Mouse (Mus musculus): ENCODE measurements around the gene Slco2a1. TPM values are rescaled to one million over a fixed set of nuclear protein-coding genes. Genes with fewer than 3 reads are reported as not detected.

The Slco2a1 gene
- polyA plus RNA-seq, 1 experiment, result not detected

- WGBS, result 51% methylated on average over 2 of the region's 2 CpGs
- Histone ChIP-seq H3K27ac (ENCODE audit: insufficient read depth, low read depth, low read length) (no peak overlapping the region), H3K4me3 (ENCODE audit: insufficient read depth, low read depth, low read length) (no peak overlapping the region), H3K4me1 (ENCODE audit: control insufficient read depth, insufficient read depth, low read length) (peaks cover 35% of the 10 kb centered on the region)
- TF ChIP-seq POLR2A (IDR thresholded peaks at IDR 0.05; ENCODE audit: insufficient read depth, low read depth, low read length) (no peak), CTCF (IDR thresholded peaks at IDR 0.05; ENCODE audit: insufficient read depth, low read depth, low read length) (no peak)
These were observed 131.7 kb downstream of the Slco2a1 start for GRCm38 (mm10) chr9:103120231-103120630.

- TF ChIP-seq CTCF (IDR thresholded peaks at IDR 0.05; ENCODE audit: insufficient read depth, low read depth, low read length), result no peak
- TF ChIP-seq POLR2A (IDR thresholded peaks at IDR 0.05; ENCODE audit: insufficient read depth, low read depth, low read length), result no peak
- no peak overlapping the region for H3K4me3 ChIP-seq (ENCODE audit: insufficient read depth, low read depth, low read length)
- WGBS, result 75% methylated on average over 7 of the region's 7 CpGs
- H3K4me1 ChIP-seq (ENCODE audit: control insufficient read depth, insufficient read depth, low read length), result peaks cover 31% of the 10 kb centered on the region; the same call in 1 of the 2 replicates
- H3K27ac ChIP-seq (ENCODE audit: insufficient read depth, low read depth, low read length), result no peak overlapping the region
These were observed 133.0 kb downstream of the Slco2a1 start for GRCm38 (mm10) chr9:103121546-103121945.

DNA sequence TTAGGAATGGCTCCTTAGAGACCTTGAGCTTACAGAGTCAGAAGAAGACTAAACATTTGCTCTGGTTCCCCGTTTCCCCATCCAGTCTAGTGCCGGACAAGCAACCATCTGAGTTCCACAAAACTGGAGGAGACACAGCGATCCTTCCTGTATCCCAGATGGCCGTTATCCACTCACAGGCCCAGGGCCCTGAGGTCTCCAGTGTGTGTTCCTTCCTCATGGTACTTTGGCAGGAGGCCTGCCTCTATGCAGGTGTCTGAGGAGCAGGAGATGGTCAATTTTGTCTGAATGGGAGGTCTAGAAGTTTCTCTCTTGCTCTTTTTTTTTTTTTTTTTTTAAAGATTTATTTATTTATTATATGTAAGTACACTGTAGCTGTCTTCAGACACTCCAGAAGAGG lies 136.2 kb downstream of the Slco2a1 start:
- Histone ChIP-seq H3K4me1 (ENCODE audit: control insufficient read depth, insufficient read depth, low read length) (peaks cover 14% of the 10 kb centered on the region; the same call in 1 of the 2 replicates), H3K27ac (ENCODE audit: insufficient read depth, low read depth, low read length) (no peak overlapping the region), H3K4me3 (ENCODE audit: insufficient read depth, low read depth, low read length) (no peak overlapping the region)
- WGBS, result 97% methylated on average over 4 of the region's 4 CpGs
- TF ChIP-seq CTCF (IDR thresholded peaks at IDR 0.05; ENCODE audit: insufficient read depth, low read depth, low read length) (no peak), POLR2A (IDR thresholded peaks at IDR 0.05; ENCODE audit: insufficient read depth, low read depth, low read length) (no peak)

DNA sequence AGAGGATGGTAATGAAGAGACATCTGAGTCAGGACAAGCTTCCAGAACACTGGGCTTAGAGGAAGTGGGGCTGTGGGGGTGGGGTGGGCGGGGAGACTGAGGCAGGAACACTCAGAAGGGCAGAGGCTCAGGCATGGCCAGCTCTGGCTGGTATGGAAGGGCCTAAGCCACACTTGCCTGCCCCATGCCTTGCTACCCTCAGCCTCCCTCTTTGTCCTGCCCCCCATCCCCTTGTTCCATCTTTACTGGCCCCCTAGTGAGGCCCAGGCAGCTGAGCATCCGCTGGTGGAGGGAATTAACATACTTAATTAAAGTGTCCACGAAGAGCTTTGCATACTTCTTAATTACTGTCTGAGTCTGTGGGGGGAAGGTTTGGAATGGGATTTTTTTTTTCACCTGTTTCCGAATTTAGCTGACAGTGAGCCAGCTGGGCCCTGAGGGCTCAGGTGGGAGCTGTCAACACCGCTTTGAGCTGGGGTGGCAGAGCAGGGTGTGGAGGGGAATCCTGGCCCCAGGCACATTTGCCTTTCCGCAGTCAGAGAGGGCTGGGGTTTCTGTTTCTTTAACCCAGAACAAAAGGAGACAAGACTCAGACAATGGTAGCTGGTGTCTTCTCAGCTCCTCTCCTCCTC lies 145.1 kb downstream of the Slco2a1 start:
- H3K4me1 ChIP-seq (ENCODE audit: control insufficient read depth, insufficient read depth, low read length), result peaks cover 53% of the 10 kb centered on the region
- TF ChIP-seq CTCF (IDR thresholded peaks at IDR 0.05; ENCODE audit: insufficient read depth, low read depth, low read length) (peak; percentile 13; the same call in 1 of the 2 replicates), POLR2A (IDR thresholded peaks at IDR 0.05; ENCODE audit: insufficient read depth, low read depth, low read length) (no peak)
- H3K4me3 ChIP-seq (ENCODE audit: insufficient read depth, low read depth, low read length), result no peak overlapping the region
- WGBS, result 32% methylated on average over 6 of the region's 6 CpGs
- H3K27ac ChIP-seq (ENCODE audit: insufficient read depth, low read depth, low read length), result peak overlapping the region; percentile 31

- peaks cover 60% of the 10 kb centered on the region for H3K4me1 ChIP-seq (ENCODE audit: control insufficient read depth, insufficient read depth, low read length)
- no peak overlapping the region for H3K4me3 ChIP-seq (ENCODE audit: insufficient read depth, low read depth, low read length)
- TF ChIP-seq POLR2A (IDR thresholded peaks at IDR 0.05; ENCODE audit: insufficient read depth, low read depth, low read length), result no peak
- no peak for TF ChIP-seq CTCF (IDR thresholded peaks at IDR 0.05; ENCODE audit: insufficient read depth, low read depth, low read length)
- H3K27ac ChIP-seq (ENCODE audit: insufficient read depth, low read depth, low read length), result peak overlapping the region; percentile 31; the same call in 1 of the 2 replicates
- 39% methylated on average over 9 of the region's 9 CpGs for WGBS
These were observed 146.0 kb downstream of the Slco2a1 start for GRCm38 (mm10) chr9:103134450-103135030.

- no peak overlapping the region for H3K27ac ChIP-seq (ENCODE audit: insufficient read depth, low read depth, low read length)
- no peak for TF ChIP-seq POLR2A (IDR thresholded peaks at IDR 0.05; ENCODE audit: insufficient read depth, low read depth, low read length)
- TF ChIP-seq CTCF (IDR thresholded peaks at IDR 0.05; ENCODE audit: insufficient read depth, low read depth, low read length), result no peak
- WGBS, result 80% methylated on average over 6 of the region's 6 CpGs
- H3K4me1 ChIP-seq (ENCODE audit: control insufficient read depth, insufficient read depth, low read length), result peaks cover 61% of the 10 kb centered on the region
- no peak overlapping the region for H3K4me3 ChIP-seq (ENCODE audit: insufficient read depth, low read depth, low read length)
These were observed 151.0 kb downstream of the Slco2a1 start for GRCm38 (mm10) chr9:103139481-103139880.

DNA sequence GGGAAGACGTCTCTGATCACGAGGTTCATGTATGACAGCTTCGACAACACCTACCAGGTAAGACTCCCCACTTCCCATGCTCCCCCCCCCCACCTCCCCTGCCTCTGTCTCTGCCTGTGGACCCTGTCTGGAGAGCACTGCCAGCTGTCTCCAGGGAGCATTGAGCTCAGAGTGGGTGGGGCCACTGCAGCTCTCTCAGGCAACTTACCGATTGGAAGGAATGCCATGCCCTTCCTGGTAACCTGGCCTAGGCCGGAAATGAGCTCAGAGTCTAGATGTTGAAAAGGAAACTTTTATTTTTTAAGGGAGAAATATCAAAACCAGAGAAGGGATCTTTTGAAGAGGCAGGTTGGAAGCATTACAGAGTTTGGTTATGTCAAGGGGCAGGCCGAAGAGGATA lies 151.9 kb downstream of the Slco2a1 start:
- TF ChIP-seq POLR2A (IDR thresholded peaks at IDR 0.05; ENCODE audit: insufficient read depth, low read depth, low read length), result no peak
- no peak for TF ChIP-seq CTCF (IDR thresholded peaks at IDR 0.05; ENCODE audit: insufficient read depth, low read depth, low read length)
- 76% methylated on average over 6 of the region's 6 CpGs for WGBS
- Histone ChIP-seq H3K27ac (ENCODE audit: insufficient read depth, low read depth, low read length) (no peak overlapping the region), H3K4me1 (ENCODE audit: control insufficient read depth, insufficient read depth, low read length) (peaks cover 58% of the 10 kb centered on the region), H3K4me3 (ENCODE audit: insufficient read depth, low read depth, low read length) (no peak overlapping the region)

- Histone ChIP-seq H3K4me3 (ENCODE audit: insufficient read depth, low read depth, low read length) (no peak overlapping the region), H3K4me1 (ENCODE audit: control insufficient read depth, insufficient read depth, low read length) (peaks cover 57% of the 10 kb centered on the region), H3K27ac (ENCODE audit: insufficient read depth, low read depth, low read length) (no peak overlapping the region)
- TF ChIP-seq POLR2A (IDR thresholded peaks at IDR 0.05; ENCODE audit: insufficient read depth, low read depth, low read length) (no peak), CTCF (IDR thresholded peaks at IDR 0.05; ENCODE audit: insufficient read depth, low read depth, low read length) (no peak)
- WGBS, result 49% methylated on average over 7 of the region's 7 CpGs
These were observed 152.8 kb downstream of the Slco2a1 start for GRCm38 (mm10) chr9:103141266-103141665.

- no peak overlapping the region for H3K27ac ChIP-seq (ENCODE audit: insufficient read depth, low read depth, low read length)
- peaks cover 51% of the 10 kb centered on the region for H3K4me1 ChIP-seq (ENCODE audit: control insufficient read depth, insufficient read depth, low read length)
- WGBS, result 80% methylated on average over 4 of the region's 4 CpGs
- TF ChIP-seq POLR2A (IDR thresholded peaks at IDR 0.05; ENCODE audit: insufficient read depth, low read depth, low read length) (no peak), CTCF (IDR thresholded peaks at IDR 0.05; ENCODE audit: insufficient read depth, low read depth, low read length) (no peak)
- no peak overlapping the region for H3K4me3 ChIP-seq (ENCODE audit: insufficient read depth, low read depth, low read length)
These were observed 155.4 kb downstream of the Slco2a1 start for GRCm38 (mm10) chr9:103143881-103144280.
